Mouse (Mus musculus) liver, embryonic 13.5 days (tissue): ENCODE data around the gene Arvcf. TPM values are rescaled to one million over a fixed set of nuclear protein-coding genes. Genes with fewer than 3 reads are reported as not detected.
A peak's percentile ranks its signal among the peaks of the same experiment; 100 is the strongest.

Experiments used
- ATAC-seq: fragments of 200-750 bp; cut with Nextera tagmentation; 2 replicates; pipeline ENCODE4 v1.8.0; 2017; ENCODE audit warnings: low read depth, mild to moderate bottlenecking, moderate number of reproducible peaks, moderate library complexity
- DNase-seq: peaks from one replicate; pipeline ENCODE4 v3.0.0; 2022
- H3K27ac ChIP-seq: fragments of 300-500 bp; sonication (generic); 2 replicates; pipeline ENCODE4 v1.5.1; 2015; ENCODE audit warnings: moderate library complexity, mild to moderate bottlenecking, inconsistent platforms
- H3K27me3 ChIP-seq: fragments of 300-500 bp; sonication (generic); 2 replicates; pipeline ENCODE4 v1.6.1; 2015; ENCODE audit warnings: mild to moderate bottlenecking, inconsistent platforms
- H3K36me3 ChIP-seq: fragments of 300-500 bp; sonication (generic); 2 replicates; pipeline ENCODE4 v1.6.1; 2015; ENCODE audit warnings: mild to moderate bottlenecking, inconsistent platforms
- H3K4me1 ChIP-seq: fragments of 300-500 bp; sonication (generic); replicated peaks from 2 replicates; pipeline ENCODE4 v1.6.1; 2015; ENCODE audit warnings: inconsistent platforms
- H3K4me2 ChIP-seq: fragments of 300-500 bp; sonication (generic); 2 replicates; pipeline ENCODE4 v1.6.1; 2015; ENCODE audit warnings: inconsistent platforms, mild to moderate bottlenecking, moderate library complexity
- H3K4me3 ChIP-seq: fragments of 300-500 bp; sonication (generic); replicated peaks from 2 replicates; pipeline ENCODE4 v1.5.1; 2015; ENCODE audit warnings: mild to moderate bottlenecking, inconsistent platforms
- H3K9ac ChIP-seq: fragments of 300-500 bp; sonication (generic); 2 replicates; pipeline ENCODE4 v1.6.1; 2015; ENCODE audit warnings: mild to moderate bottlenecking, inconsistent platforms
- H3K9me3 ChIP-seq: fragments of 300-500 bp; sonication (generic); replicated peaks from 2 replicates; pipeline ENCODE4 v1.6.1; 2016; ENCODE audit warnings: inconsistent platforms
- WGBS: fragments of 180-500 bp; shearing (Covaris S2); methylation state at CpG from one replicate; pipeline ENCODE4 v1.1.7; 2015; ENCODE audit not compliant: insufficient replicate concordance; 5-methylcytosine and 5-hydroxymethylcytosine counted together
- polyA plus RNA-seq: library from polyadenylated mRNA; unstranded; fragments of >200 nt; fragmentation: Nextera tagmentation; extraction: Ambion mirVana; gene quantifications from 2 replicates; pipeline ENCODE4 v1.2.1, GENCODE M21; 2015

Arvcf gene
- polyA plus RNA-seq, 1 experiment from 2014 or later: 7.6 TPM

GRCm38 (mm10) chr16:18425475-18426214 is 77.7 kb downstream of the Arvcf start:
- Histone ChIP-seq H3K4me1 (peaks cover 71% of the 10 kb centered on the region), H3K27me3 (no peaks in the 10 kb centered on the region), H3K9me3 (no peaks in the 10 kb centered on the region), H3K4me2 (peak overlapping the region; percentile 91), H3K36me3 (peaks cover 36% of the 10 kb centered on the region), H3K4me3 (peak overlapping the region; percentile 82), H3K27ac (peak overlapping the region; percentile 97), H3K9ac (peak overlapping the region; percentile 93)
- ATAC-seq: no peak
- no peak for DNase-seq
- WGBS: 5% methylated on average over 10 of the region's 10 CpGs

- Histone ChIP-seq H3K4me3 (peak within 1 kb of the TSS; percentile 82), H3K27ac (peak within 1 kb of the TSS; percentile 97), H3K36me3 (peaks cover 34% of the 10 kb centered on the region), H3K4me2 (peak within 1 kb of the TSS; percentile 91), H3K9me3 (no peaks in the 10 kb centered on the region), H3K4me1 (peaks cover 72% of the 10 kb centered on the region), H3K9ac (peak within 1 kb of the TSS; percentile 93), H3K27me3 (no peaks in the 10 kb centered on the region)
- WGBS: under 1% methylated on average over 52 of the region's 52 CpGs
- DNase-seq (peak; percentile 82), ATAC-seq (peak; percentile 64)
Measured at GRCm38 (mm10) chr16:18426215-18426791, 78.3 kb downstream of the Arvcf start, which contains the start of gene Txnrd2. Gene Txnrd2 (plus strand): TSS chr16:18426384.

GRCm38 (mm10) chr16:18426802-18427280 is 78.9 kb downstream of the Arvcf start, which contains the start of gene Comt:
Gene Comt (minus strand): TSS chr16:18426852.
- 38% methylated on average over 5 of the region's 5 CpGs for WGBS
- peak within 1 kb of the TSS; percentile 82 for H3K4me3 ChIP-seq
- H3K27me3 ChIP-seq: no peaks in the 10 kb centered on the region
- peaks cover 72% of the 10 kb centered on the region for H3K4me1 ChIP-seq
- H3K9ac ChIP-seq: peak within 1 kb of the TSS; percentile 93
- H3K36me3 ChIP-seq: peaks cover 35% of the 10 kb centered on the region
- no peaks in the 10 kb centered on the region for H3K9me3 ChIP-seq
- ATAC-seq (no peak), DNase-seq (no peak)
- H3K4me2 ChIP-seq: peak within 1 kb of the TSS; percentile 91
- peak within 1 kb of the TSS; percentile 97 for H3K27ac ChIP-seq

- H3K9me3 ChIP-seq: no peaks in the 10 kb centered on the region
- no peaks in the 10 kb centered on the region for H3K27me3 ChIP-seq
- no peak for ATAC-seq
- peaks cover 36% of the 10 kb centered on the region for H3K36me3 ChIP-seq
- no peak for DNase-seq
- peak overlapping the region; percentile 82 for H3K4me3 ChIP-seq
- 47% methylated on average over 5 of the region's 5 CpGs for WGBS
- peak overlapping the region; percentile 91 for H3K4me2 ChIP-seq
- peak overlapping the region; percentile 97 for H3K27ac ChIP-seq
- H3K4me1 ChIP-seq: peaks cover 77% of the 10 kb centered on the region
- H3K9ac ChIP-seq: peak overlapping the region; percentile 93
Measured at GRCm38 (mm10) chr16:18428011-18428515, 80.1 kb downstream of the Arvcf start.

- Histone ChIP-seq H3K36me3 (peaks cover 33% of the 10 kb centered on the region), H3K4me1 (peaks cover 75% of the 10 kb centered on the region), H3K27ac (peak overlapping the region; percentile 97), H3K4me2 (peak overlapping the region; percentile 91), H3K4me3 (peak overlapping the region; percentile 82), H3K9ac (peak overlapping the region; percentile 93), H3K9me3 (no peaks in the 10 kb centered on the region), H3K27me3 (no peaks in the 10 kb centered on the region)
- DNase-seq: peak; percentile 86
- peak; percentile 95 for ATAC-seq
- 8% methylated on average over 7 of the region's 7 CpGs for WGBS
Measured at GRCm38 (mm10) chr16:18428516-18429042, 80.6 kb downstream of the Arvcf start.

GRCm38 (mm10) chr16:18429641-18430040 is 81.7 kb downstream of the Arvcf start:
- peaks cover 69% of the 10 kb centered on the region for H3K4me1 ChIP-seq
- peaks cover 35% of the 10 kb centered on the region for H3K36me3 ChIP-seq
- 38% methylated on average over 8 of the region's 8 CpGs for WGBS
- H3K27ac ChIP-seq: peak overlapping the region; percentile 97
- H3K9ac ChIP-seq: peak overlapping the region; percentile 93
- no peaks in the 10 kb centered on the region for H3K9me3 ChIP-seq
- H3K4me2 ChIP-seq: peak overlapping the region; percentile 91
- H3K4me3 ChIP-seq: peak overlapping the region; percentile 82
- H3K27me3 ChIP-seq: no peaks in the 10 kb centered on the region
- DNase-seq (no peak), ATAC-seq (no peak)

GRCm38 (mm10) chr16:18430641-18431212 is 82.7 kb downstream of the Arvcf start:
- no peaks in the 10 kb centered on the region for H3K27me3 ChIP-seq
- no peaks in the 10 kb centered on the region for H3K9me3 ChIP-seq
- H3K36me3 ChIP-seq: peaks cover 45% of the 10 kb centered on the region
- ATAC-seq (no peak), DNase-seq (no peak)
- WGBS: 35% methylated on average over 8 of the region's 8 CpGs
- H3K27ac ChIP-seq: peak overlapping the region; percentile 97
- peak overlapping the region; percentile 93 for H3K9ac ChIP-seq
- H3K4me3 ChIP-seq: peak overlapping the region; percentile 82
- peaks cover 68% of the 10 kb centered on the region for H3K4me1 ChIP-seq
- peak overlapping the region; percentile 91 for H3K4me2 ChIP-seq

GRCm38 (mm10) chr16:18433341-18433920 is 85.4 kb downstream of the Arvcf start:
- DNase-seq (no peak), ATAC-seq (no peak)
- Histone ChIP-seq H3K9ac (no peak overlapping the region), H3K36me3 (peaks cover 73% of the 10 kb centered on the region), H3K4me2 (no peak overlapping the region), H3K27me3 (no peaks in the 10 kb centered on the region), H3K4me3 (no peak overlapping the region), H3K27ac (no peak overlapping the region), H3K4me1 (peaks cover 47% of the 10 kb centered on the region), H3K9me3 (no peaks in the 10 kb centered on the region)
- WGBS: 91% methylated on average over 5 of the region's 5 CpGs

- no peak overlapping the region for H3K27ac ChIP-seq
- no peak overlapping the region for H3K9ac ChIP-seq
- peaks cover 36% of the 10 kb centered on the region for H3K4me1 ChIP-seq
- H3K4me2 ChIP-seq: no peak overlapping the region
- no peak overlapping the region for H3K4me3 ChIP-seq
- H3K36me3 ChIP-seq: peaks cover 96% of the 10 kb centered on the region
- H3K9me3 ChIP-seq: no peaks in the 10 kb centered on the region
- WGBS: 88% methylated on average over 6 of the region's 6 CpGs
- ATAC-seq (peak; percentile 11; the same call in 1 of the 2 replicates), DNase-seq (no peak)
- H3K27me3 ChIP-seq: no peaks in the 10 kb centered on the region
Measured at GRCm38 (mm10) chr16:18436128-18436527, 88.1 kb downstream of the Arvcf start.

GRCm38 (mm10) chr16:18443385-18443841 is 95.4 kb downstream of the Arvcf start:
- Histone ChIP-seq H3K27ac (no peak overlapping the region), H3K36me3 (peaks cover 98% of the 10 kb centered on the region), H3K4me2 (no peak overlapping the region), H3K4me3 (no peak overlapping the region), H3K9ac (no peak overlapping the region), H3K4me1 (peaks cover 7% of the 10 kb centered on the region; the same call in 1 of the 2 replicates), H3K9me3 (no peaks in the 10 kb centered on the region), H3K27me3 (no peaks in the 10 kb centered on the region)
- 26% methylated on average over 8 of the region's 8 CpGs for WGBS
- DNase-seq (peak; percentile 77), ATAC-seq (peak; percentile 70)
